Mouse (Mus musculus): ENCODE results near the gene Med16.

The Med16 gene

GRCm38 (mm10) chr10:79933145-79933679 is 24.5 kb upstream of the Med16 start:
- no peak for DNase-seq (ENCODE audit: low read depth in 1 of 2, low spot score in 2 of 2)

DNA sequence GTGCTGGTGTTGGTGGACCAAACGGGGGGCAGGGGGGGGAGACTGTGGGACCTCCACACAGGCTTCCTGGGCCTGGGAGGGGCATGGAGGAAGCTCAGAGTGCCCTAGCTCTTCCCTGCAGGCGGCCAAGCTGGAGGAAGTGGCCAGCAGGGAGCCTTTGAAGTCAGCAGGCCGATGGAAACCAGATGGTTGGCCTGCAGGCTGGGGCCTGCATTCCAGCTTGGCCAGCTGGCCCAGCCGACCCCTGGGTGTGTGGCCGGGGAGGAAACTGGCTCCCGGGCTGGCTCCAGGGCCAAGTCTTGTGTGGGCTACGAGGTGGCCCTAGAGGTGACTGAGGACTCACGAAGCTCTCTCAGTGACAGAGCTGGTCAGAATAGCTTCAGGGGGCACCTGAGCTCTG is 24.0 kb upstream of the Med16 start:
- no peak for DNase-seq (ENCODE audit: low read depth in 1 of 2, low spot score in 2 of 2)

DNA sequence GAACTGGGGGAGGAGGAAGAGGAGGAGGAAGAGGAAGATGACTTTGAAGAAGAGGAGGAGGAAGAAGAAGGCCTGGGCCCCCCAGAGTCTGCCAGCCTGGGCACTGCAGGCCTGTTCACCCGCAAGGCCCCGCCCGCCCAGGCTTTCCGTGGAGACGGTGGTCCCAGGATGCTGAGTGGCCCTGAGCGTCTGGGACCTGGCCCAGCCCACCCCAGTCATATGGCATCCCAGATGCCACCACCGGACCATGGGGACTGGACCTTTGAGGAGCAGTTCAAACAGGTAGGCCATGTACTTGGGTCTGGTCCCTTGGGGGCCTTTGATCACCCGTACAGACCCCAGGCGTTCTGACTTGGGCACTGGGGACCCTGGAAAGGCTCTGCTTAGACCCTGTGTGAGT is 23.1 kb upstream of the Med16 start:
- no peak for DNase-seq (ENCODE audit: low read depth in 1 of 2, low spot score in 2 of 2)

GRCm38 (mm10) chr10:79930826-79931186 is 22.1 kb upstream of the Med16 start:
- no peak for DNase-seq (ENCODE audit: low read depth in 1 of 2, low spot score in 2 of 2)

GRCm38 (mm10) chr10:79929967-79930825 is 21.5 kb upstream of the Med16 start:
- DNase-seq (ENCODE audit: low read depth in 1 of 2, low spot score in 2 of 2): no peak

DNA sequence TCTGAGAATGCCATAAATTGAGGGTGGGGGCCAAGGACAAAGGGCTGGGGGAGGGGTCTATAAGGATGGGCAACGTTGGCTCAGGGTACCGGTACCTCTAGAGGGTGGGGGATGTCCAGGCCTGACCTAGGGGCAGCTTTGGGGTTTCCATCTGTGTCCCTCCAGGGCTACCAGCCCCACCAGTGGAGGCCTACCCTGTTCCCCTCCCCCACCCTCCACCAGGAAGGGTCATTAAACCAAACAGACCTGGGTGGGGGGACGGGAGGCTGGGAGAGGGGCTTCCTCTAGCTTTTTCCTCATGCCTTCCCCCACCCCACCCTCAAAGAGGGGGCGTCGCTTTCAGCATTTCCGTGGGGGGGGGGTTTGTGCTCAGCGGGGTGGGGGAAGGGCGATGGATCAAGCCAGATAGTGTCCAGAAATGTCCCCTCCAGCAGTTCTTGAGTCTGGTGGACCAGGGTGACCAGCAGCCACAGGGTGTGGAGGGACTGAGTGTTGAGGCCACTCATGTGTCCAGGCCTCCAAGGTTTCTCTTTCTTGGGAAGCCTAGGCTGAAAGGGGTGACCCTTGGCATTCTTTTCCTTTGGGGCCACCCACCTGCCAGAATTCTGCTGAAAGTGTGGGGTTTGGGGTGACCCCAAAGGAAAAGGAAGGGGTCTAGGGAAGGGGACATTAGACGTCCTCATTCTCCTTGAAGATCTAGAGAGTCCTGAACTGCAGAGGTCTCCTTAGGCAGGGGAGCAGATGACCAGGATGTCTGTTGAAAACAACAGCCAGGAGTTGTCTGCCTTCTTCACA is 20.4 kb upstream of the Med16 start:
- no peak for DNase-seq (ENCODE audit: low read depth in 1 of 2, low spot score in 2 of 2)

- DNase-seq (ENCODE audit: low read depth in 1 of 2, low spot score in 2 of 2): peak; percentile 34 to 50
These were observed 19.4 kb upstream of the Med16 start for GRCm38 (mm10) chr10:79928030-79928694.

DNA sequence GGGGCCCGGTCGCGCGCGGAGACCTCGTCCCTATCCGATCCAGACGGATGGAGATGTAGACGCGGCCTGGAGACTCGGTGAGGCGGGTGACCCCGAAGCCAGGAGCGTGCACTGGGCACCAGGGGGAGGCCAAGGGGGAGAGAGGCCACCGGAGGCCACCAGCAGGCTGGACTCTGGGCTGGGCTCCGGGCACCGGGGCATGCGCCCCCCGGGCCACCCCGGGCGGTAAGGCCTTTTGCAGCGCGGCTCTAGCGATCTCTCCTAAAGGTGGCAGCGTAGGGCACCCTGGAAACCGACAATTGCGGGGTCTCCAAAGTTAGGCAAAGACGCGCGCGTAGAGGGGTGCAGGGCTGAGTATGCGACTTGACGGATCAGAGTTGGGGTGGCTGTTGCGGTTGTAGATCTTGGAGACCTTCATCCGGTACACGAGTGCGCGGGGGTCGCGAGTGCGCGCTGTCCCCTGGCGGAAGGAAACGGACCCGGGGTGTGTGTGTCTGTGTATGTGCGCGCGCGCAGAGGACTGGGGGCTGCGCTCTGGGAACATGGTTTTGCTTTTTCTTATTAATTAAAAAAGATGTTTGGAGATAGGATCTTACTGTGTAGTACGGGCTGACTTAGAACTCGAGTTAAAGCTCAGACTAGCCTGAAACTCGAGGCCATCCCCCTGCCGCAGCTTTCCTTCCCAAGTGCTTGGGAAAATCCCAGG is 18.8 kb upstream of the Med16 start:
- no peak for DNase-seq (ENCODE audit: low read depth in 1 of 2, low spot score in 2 of 2)

DNA sequence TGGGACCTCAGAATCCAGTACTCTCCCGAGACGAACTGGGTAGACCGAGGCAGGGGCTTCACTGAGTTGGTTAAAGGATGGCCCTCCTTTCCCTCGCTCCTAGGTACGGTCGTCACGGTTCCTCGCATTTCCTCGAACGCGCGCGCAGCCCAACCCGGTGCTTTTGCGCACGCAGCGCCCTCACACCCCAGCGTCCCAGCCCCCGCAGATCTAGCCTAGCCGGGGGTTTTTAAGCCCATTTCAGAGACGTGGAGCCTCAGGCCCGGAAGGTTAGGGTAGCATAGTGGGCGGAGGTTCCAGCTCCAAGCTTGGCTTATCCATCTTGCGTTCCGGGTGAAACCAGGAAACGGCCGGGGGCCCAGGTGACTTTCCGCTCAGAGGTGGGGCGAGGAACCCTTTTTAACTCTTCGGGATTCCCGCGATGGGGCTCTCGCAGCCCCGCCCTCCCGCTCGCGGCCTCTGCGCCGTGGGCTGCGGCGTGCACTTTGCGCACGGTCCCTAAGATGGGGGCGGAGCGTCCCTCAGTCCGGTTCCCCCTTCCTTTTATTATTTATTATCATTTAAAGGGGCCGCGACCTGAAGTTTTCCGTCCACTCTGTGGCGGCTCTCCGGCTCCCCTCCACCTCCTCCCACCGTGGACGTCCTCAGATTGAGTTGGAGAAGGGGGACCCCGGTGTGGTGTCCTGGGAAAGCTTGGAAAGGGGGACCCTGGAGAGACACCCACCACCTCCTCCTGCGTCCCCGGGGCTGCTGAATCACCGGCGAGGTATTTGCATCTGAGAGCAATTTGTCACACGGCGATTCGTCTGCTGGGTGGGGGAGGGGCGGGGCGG is 18.0 kb upstream of the Med16 start, which contains the start of gene Arid3a:
Arid3a (plus strand) TSS at position 553 of the 833 bp plus-strand sequence.
- peak; percentile 59 to 78 for DNase-seq (ENCODE audit: low read depth in 1 of 2, low spot score in 2 of 2)

DNA sequence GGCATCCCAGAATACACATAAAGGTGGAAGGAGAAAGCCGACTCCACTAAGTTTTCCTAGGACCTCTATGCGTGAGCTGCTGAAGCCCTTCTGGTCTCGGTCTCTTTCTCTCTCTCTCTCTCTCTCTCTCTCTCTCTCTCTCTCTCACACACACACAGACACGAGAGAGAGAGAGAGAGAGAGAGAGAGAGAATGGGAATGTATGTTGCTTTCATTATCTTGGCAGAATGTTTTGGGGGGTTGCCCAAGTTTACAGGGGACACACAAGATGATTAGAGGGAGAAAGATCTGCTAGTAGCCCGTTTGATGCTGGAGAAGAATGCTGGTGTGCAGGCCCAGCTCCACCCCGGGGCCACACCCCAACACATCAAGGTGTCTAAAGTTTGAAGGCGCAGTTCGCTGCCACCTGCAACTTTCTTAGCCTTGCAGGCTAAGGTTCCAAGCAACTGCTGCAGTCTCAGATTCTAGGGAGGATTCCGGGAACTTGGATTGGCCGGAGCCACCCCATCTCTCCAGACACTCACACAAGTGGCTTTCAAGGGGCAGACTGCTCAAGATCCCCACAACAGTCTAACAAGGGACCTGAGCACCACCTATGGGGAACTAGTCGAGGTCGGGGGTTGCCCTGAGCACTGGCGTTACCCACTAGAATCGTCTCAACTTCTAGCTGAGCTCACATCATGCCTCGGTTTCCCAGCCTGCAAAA is 17.2 kb upstream of the Med16 start:
- DNase-seq (ENCODE audit: low read depth in 1 of 2, low spot score in 2 of 2): no peak

DNA sequence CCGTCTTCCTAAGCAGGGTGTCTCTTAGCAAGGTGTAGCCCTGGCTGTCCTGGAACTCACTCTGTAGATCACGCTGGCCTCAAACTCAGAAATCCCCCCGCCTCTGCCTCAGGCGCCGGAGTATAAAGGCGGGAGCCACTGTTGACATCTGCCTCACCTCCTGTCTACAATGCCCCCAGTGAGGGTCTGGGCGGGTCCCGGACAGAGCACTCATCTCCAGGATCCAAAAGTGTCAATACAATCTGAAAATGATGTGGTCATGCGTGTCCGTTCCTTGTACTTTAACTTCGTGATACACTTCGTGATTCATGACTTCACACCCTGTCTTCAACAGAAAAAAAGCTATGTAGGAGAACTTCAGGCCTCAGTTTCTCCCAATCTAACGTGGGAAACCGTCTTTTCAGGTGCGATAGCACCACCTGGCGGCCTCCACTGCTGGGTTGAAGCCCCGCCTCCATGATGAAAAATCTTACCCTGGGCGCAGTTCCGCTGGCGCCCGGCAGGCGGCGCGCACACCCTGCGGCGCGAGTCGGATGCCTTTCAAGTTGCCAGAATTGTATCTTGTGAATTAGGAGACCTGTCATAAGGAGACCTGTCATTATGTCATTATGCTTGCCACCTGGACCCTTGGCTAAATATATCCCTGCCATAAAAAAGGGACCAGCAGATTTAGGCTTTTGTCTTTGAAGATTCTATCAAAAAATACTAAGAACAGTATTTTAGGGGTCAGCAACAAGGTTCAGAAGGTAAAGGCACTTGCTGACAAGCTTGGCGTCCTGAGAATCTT is 16.5 kb upstream of the Med16 start:
- peak; percentile 76 to 90 for DNase-seq (ENCODE audit: low read depth in 1 of 2, low spot score in 2 of 2)

- DNase-seq (ENCODE audit: low read depth in 1 of 2, low spot score in 2 of 2): no peak
These were observed 12.8 kb upstream of the Med16 start for GRCm38 (mm10) chr10:79921572-79921971.

DNA sequence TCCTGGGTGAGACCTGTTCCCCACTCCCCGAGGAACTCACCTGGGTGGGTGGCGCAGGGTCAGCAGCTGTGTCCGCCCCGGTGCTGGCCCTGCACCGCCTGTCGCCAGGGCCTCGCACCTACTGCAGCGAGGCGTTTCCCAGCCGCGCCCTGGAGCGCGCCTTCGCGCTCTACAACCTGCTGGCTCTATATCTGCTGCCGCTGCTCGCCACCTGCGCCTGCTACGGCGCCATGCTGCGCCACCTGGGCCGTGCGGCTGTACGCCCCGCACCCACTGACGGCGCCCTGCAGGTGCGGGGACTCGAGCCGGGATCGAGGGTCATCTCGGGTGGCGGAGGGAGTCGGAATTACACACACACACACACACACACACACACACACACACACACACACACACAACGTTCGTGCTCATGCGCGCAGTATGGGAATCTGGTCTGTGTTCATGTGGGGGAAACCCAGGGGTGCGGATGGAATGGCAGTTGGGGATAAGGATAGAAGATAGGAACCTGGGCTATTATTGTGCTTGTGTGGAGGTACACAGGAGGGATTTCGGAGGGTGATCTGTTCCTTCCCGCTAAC is 12.3 kb upstream of the Med16 start, which contains the start of gene R3hdm4:
R3hdm4 (minus strand) TSS at position 251 of the 578 bp plus-strand sequence.
- no peak for DNase-seq (ENCODE audit: low read depth in 1 of 2, low spot score in 2 of 2)

DNA sequence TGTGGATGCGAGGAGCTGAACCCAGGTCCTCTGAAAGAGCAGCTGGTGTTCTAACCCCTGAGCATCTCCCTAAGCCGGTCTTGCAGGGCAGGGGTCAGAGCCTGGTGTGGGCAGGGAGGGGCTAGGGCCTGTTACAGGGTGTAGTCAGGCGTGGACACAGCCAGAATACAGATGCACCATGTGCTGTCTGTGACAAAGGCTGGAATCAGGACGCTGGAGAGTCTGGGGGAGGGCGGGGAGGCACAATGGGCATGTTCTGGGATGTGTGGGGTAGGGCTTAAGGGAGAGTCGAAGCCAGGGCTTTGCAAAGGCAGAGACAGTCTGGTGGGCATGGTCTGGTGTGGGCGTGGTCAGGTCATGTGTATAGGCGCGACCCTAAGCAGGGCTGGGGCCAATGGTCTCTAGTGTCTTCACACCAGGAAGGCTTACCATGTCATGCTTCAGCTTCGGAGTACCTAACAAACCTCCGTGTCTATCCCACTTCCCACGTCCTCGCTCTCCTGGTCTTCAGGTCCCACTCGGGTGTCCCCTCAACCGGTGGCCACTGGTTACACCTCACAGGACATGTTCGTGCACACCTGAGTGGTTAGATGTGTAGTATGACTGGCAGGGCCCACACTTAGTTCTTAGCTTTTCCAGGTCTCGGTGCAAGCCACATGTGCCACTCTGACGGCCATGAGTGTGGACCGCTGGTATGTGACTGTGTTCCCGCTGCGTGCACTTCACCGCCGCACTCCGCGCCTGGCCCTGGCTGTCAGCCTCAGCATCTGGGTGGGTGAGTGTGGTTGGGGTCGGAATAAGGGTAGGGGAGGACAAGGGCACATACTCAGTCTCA is 11.6 kb upstream of the Med16 start:
- no peak for DNase-seq (ENCODE audit: low read depth in 1 of 2, low spot score in 2 of 2)

DNA sequence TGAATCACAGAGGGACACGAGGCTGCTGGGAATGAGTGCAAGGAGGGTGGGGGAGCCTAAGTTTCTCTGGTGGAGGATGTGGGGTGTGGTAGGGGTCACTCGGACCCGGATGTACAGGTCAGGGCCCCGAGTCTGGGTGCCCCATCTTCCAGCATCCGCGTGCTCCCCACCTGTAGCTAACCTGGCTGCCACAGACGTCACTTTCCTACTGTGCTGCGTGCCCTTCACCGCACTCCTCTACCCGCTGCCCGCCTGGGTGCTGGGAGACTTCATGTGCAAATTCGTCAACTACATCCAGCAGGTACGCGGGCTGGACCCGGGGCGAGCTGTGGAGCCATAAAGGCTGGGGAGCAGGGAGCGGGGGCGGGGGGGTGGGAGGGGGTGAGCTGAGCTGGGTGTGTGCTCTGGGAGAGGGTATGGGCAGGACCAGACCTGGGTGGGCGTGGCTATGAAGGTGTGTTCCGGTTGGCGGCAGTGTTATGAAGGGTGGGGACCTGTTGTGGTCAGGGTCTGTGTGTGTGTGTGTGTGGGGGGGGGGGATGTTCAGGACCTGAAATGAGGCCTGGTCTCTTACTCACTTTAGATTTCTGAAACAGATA is 10.6 kb upstream of the Med16 start:
- no peak for DNase-seq (ENCODE audit: low read depth in 1 of 2, low spot score in 2 of 2)

DNA sequence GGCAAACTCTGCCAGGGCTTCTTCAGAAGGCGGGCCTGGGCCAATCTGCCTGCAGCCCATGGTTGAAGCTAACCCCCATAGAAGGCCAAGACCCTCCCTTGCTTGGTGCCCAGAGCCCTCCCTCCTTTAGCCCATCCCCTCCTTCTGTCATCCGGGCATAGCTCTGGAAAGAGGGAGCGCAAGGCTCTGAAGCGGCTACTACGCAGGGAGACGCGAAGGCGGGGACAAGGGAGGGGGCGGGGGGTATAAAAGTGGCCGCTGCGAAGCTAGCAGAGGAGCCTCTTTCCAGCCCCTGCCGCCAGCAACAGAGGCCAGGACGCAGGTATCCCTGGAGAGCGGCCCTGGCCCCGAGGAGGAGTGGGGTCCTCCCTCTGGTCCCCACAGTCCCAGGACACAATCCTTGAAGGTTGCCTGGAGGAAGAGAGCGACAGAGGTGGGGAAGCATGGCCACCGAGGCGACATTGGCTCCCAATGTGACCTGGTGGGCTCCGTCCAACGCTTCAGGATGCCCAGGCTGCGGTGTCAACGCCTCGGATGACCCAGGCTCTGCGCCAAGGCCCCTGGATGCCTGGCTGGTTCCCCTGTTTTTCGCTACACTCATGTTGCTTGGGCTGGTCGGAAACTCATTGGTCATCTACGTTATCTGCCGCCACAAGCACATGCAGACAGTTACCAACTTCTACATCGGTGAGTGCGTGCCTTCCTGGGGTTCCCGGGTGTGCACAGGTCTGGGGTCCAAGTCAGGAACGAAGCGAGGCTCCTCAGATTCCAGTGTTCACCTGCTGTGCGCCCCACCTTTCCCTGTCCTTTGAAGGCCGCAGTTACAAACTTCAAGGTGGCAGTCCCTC is 9.7 kb upstream of the Med16 start:
- no peak for DNase-seq (ENCODE audit: low read depth in 1 of 2, low spot score in 2 of 2)
